Mouse (Mus musculus): ENCODE results near the gene Akap2. TPM values are rescaled to one million over a fixed set of nuclear protein-coding genes. Genes with fewer than 3 reads are reported as not detected.

Akap2 gene
- polyA plus RNA-seq, 1 experiment from 2014 or later: 28.2 TPM

- H3K27ac ChIP-seq (ENCODE audit: low read depth): no peak overlapping the region
- H3K9me3 ChIP-seq (ENCODE audit: control insufficient read depth, low read length): no peaks in the 10 kb centered on the region
- WGBS: 71% methylated on average over 11 of the region's 11 CpGs
- H3K27me3 ChIP-seq (replicated peaks; ENCODE audit: control insufficient read depth, insufficient read depth, low read length): peaks cover 17% of the 10 kb centered on the region
- H3K4me2 ChIP-seq (ENCODE audit: low read length): no peak overlapping the region
- ATAC-seq (replicated peaks; ENCODE audit: low FRiP score, low TSS enrichment, low read depth): no peak
- H3K4me1 ChIP-seq (replicated peaks; ENCODE audit: control insufficient read depth, insufficient read depth, low read length): peaks cover 19% of the 10 kb centered on the region
- DNase-seq (ENCODE audit: low spot score): no peak
- no peak overlapping the region for H3K4me3 ChIP-seq (ENCODE audit: low read depth, low read length)
- no peaks in the 10 kb centered on the region for H3K36me3 ChIP-seq (ENCODE audit: control insufficient read depth, insufficient read depth, low read length)
- H3K9ac ChIP-seq (ENCODE audit: low read length): no peak overlapping the region
These were observed 66.6 kb downstream of the Akap2 start for GRCm38 (mm10) chr4:57783853-57784600.

- Histone ChIP-seq H3K4me1 (replicated peaks; ENCODE audit: control insufficient read depth, insufficient read depth, low read length) (0 out of 2 replicates have a peak, but pooled peaks cover 6% of the 10 kb centered on the region), H3K9me3 (ENCODE audit: control insufficient read depth, low read length) (no peaks in the 10 kb centered on the region), H3K27ac (ENCODE audit: low read depth) (no peak overlapping the region), H3K9ac (ENCODE audit: low read length) (no peak overlapping the region), H3K4me3 (ENCODE audit: low read depth, low read length) (no peak overlapping the region), H3K4me2 (ENCODE audit: low read length) (no peak overlapping the region), H3K36me3 (ENCODE audit: control insufficient read depth, insufficient read depth, low read length) (no peaks in the 10 kb centered on the region), H3K27me3 (replicated peaks; ENCODE audit: control insufficient read depth, insufficient read depth, low read length) (no peaks in the 10 kb centered on the region; the same call in 1 of the 2 replicates)
- WGBS: 64% methylated on average over 5 of the region's 5 CpGs
- ATAC-seq (replicated peaks; ENCODE audit: low FRiP score, low TSS enrichment, low read depth) (no peak), DNase-seq (ENCODE audit: low spot score) (no peak)
These were observed 71.3 kb downstream of the Akap2 start for GRCm38 (mm10) chr4:57788709-57789108.

GRCm38 (mm10) chr4:57789118-57789517 is 71.7 kb downstream of the Akap2 start:
- H3K4me1 ChIP-seq (replicated peaks; ENCODE audit: control insufficient read depth, insufficient read depth, low read length): peaks cover 3% of the 10 kb centered on the region; the same call in 1 of the 2 replicates
- H3K9me3 ChIP-seq (ENCODE audit: control insufficient read depth, low read length): no peaks in the 10 kb centered on the region
- H3K4me2 ChIP-seq (ENCODE audit: low read length): no peak overlapping the region
- H3K36me3 ChIP-seq (ENCODE audit: control insufficient read depth, insufficient read depth, low read length): no peaks in the 10 kb centered on the region
- ATAC-seq (replicated peaks; ENCODE audit: low FRiP score, low TSS enrichment, low read depth) (no peak), DNase-seq (ENCODE audit: low spot score) (no peak)
- H3K27ac ChIP-seq (ENCODE audit: low read depth): no peak overlapping the region
- H3K9ac ChIP-seq (ENCODE audit: low read length): no peak overlapping the region
- no peaks in the 10 kb centered on the region; the same call in 1 of the 2 replicates for H3K27me3 ChIP-seq (replicated peaks; ENCODE audit: control insufficient read depth, insufficient read depth, low read length)
- no peak overlapping the region for H3K4me3 ChIP-seq (ENCODE audit: low read depth, low read length)

- no peaks in the 10 kb centered on the region for H3K36me3 ChIP-seq (ENCODE audit: control insufficient read depth, insufficient read depth, low read length)
- no peaks in the 10 kb centered on the region for H3K9me3 ChIP-seq (ENCODE audit: control insufficient read depth, low read length)
- ATAC-seq (replicated peaks; ENCODE audit: low FRiP score, low TSS enrichment, low read depth) (no peak), DNase-seq (ENCODE audit: low spot score) (no peak)
- H3K9ac ChIP-seq (ENCODE audit: low read length): no peak overlapping the region
- no peak overlapping the region for H3K4me2 ChIP-seq (ENCODE audit: low read length)
- 52% methylated on average over 8 of the region's 8 CpGs for WGBS
- no peaks in the 10 kb centered on the region for H3K27me3 ChIP-seq (replicated peaks; ENCODE audit: control insufficient read depth, insufficient read depth, low read length)
- H3K4me1 ChIP-seq (replicated peaks; ENCODE audit: control insufficient read depth, insufficient read depth, low read length): peaks cover 7% of the 10 kb centered on the region
- H3K27ac ChIP-seq (ENCODE audit: low read depth): no peak overlapping the region
- H3K4me3 ChIP-seq (ENCODE audit: low read depth, low read length): no peak overlapping the region
These were observed 76.5 kb downstream of the Akap2 start for GRCm38 (mm10) chr4:57793989-57794388.

- WGBS: 19% methylated on average over 3 of the region's 3 CpGs
- Histone ChIP-seq H3K9ac (ENCODE audit: low read length) (no peak overlapping the region), H3K4me2 (ENCODE audit: low read length) (no peak overlapping the region), H3K9me3 (ENCODE audit: control insufficient read depth, low read length) (no peaks in the 10 kb centered on the region), H3K4me3 (ENCODE audit: low read depth, low read length) (no peak overlapping the region), H3K36me3 (ENCODE audit: control insufficient read depth, insufficient read depth, low read length) (no peaks in the 10 kb centered on the region), H3K27me3 (replicated peaks; ENCODE audit: control insufficient read depth, insufficient read depth, low read length) (no peaks in the 10 kb centered on the region), H3K4me1 (replicated peaks; ENCODE audit: control insufficient read depth, insufficient read depth, low read length) (peaks cover 7% of the 10 kb centered on the region), H3K27ac (ENCODE audit: low read depth) (no peak overlapping the region)
- ATAC-seq (replicated peaks; ENCODE audit: low FRiP score, low TSS enrichment, low read depth) (no peak), DNase-seq (ENCODE audit: low spot score) (no peak)
These were observed 77.1 kb downstream of the Akap2 start for GRCm38 (mm10) chr4:57794547-57794946.

- H3K4me3 ChIP-seq (ENCODE audit: low read depth, low read length): no peak overlapping the region
- H3K36me3 ChIP-seq (ENCODE audit: control insufficient read depth, insufficient read depth, low read length): no peaks in the 10 kb centered on the region
- no peak for ATAC-seq (replicated peaks; ENCODE audit: low FRiP score, low TSS enrichment, low read depth)
- no peak overlapping the region for H3K27ac ChIP-seq (ENCODE audit: low read depth)
- no peaks in the 10 kb centered on the region for H3K27me3 ChIP-seq (replicated peaks; ENCODE audit: control insufficient read depth, insufficient read depth, low read length)
- H3K9me3 ChIP-seq (ENCODE audit: control insufficient read depth, low read length): no peaks in the 10 kb centered on the region
- H3K9ac ChIP-seq (ENCODE audit: low read length): no peak overlapping the region
- no peak overlapping the region for H3K4me2 ChIP-seq (ENCODE audit: low read length)
- peaks cover 7% of the 10 kb centered on the region for H3K4me1 ChIP-seq (replicated peaks; ENCODE audit: control insufficient read depth, insufficient read depth, low read length)
- 54% methylated on average over 9 of the region's 9 CpGs for WGBS
- no peak for DNase-seq (ENCODE audit: low spot score)
These were observed 80.3 kb downstream of the Akap2 start for GRCm38 (mm10) chr4:57797548-57798285.

DNA sequence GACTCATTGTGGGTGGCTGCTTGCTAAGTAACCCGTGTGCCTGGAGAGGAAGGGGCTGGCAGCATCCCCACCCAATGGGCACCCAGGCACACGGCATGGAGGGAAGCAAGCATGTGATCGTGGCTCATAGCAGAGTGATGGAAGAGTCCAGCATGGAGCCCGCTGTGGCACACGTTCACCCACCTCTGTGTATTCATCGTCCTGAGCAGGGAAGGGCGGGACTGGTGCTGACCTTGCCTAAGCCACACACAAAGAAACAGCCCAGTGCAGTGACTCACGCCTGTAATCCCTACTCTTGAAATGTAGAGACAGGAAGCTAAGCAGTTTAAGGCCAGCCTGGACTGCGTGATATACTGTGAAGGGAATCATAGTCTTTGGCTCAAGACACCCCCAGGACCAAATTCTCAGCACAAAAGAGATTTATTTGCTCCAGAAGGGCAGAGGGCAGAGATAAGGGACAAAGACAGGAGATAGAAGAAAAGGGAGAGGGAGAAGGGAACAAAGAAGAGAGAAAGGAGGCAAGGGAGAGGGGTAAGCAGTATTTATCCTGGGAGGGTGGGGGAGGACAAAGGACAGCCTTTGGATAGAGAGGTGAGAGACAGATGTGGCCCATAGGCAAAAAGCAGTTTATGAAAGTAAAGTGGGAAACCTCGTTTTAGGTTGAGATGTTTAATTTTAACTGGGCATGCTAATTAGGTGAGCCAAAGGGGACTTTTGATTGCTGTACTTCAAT is 81.0 kb downstream of the Akap2 start:
- WGBS: 35% methylated on average over 10 of the region's 10 CpGs
- no peaks in the 10 kb centered on the region for H3K9me3 ChIP-seq (ENCODE audit: control insufficient read depth, low read length)
- H3K4me1 ChIP-seq (replicated peaks; ENCODE audit: control insufficient read depth, insufficient read depth, low read length): peaks cover 7% of the 10 kb centered on the region
- no peak overlapping the region for H3K4me3 ChIP-seq (ENCODE audit: low read depth, low read length)
- ATAC-seq (replicated peaks; ENCODE audit: low FRiP score, low TSS enrichment, low read depth): peak; percentile 88
- H3K27ac ChIP-seq (ENCODE audit: low read depth): 0 out of 2 replicates have a peak overlapping the region, but pooled peaks have one; percentile 40
- H3K27me3 ChIP-seq (replicated peaks; ENCODE audit: control insufficient read depth, insufficient read depth, low read length): no peaks in the 10 kb centered on the region
- no peak for DNase-seq (ENCODE audit: low spot score)
- H3K36me3 ChIP-seq (ENCODE audit: control insufficient read depth, insufficient read depth, low read length): no peaks in the 10 kb centered on the region
- no peak overlapping the region for H3K9ac ChIP-seq (ENCODE audit: low read length)
- H3K4me2 ChIP-seq (ENCODE audit: low read length): no peak overlapping the region

DNA sequence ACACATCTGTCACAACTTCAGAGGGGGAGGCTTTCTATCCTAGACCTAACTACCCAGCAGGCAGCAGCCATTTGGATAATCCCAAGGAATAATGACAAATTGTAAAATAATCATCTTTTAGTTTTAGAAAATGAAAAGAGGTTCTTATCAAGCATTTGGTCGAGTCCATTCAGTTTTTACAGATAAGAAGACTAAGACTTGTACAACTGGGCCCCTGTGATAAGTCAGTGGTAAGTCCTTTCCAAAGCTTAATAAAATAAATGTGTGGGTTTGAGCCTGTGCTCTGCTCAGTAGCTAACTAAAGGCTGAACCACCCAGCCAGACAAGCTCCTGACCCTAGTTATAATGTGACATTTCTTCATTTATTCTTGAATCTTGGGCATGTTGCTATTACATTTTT is 81.8 kb downstream of the Akap2 start:
- H3K4me1 ChIP-seq (replicated peaks; ENCODE audit: control insufficient read depth, insufficient read depth, low read length): peaks cover 7% of the 10 kb centered on the region
- ATAC-seq (replicated peaks; ENCODE audit: low FRiP score, low TSS enrichment, low read depth) (no peak), DNase-seq (ENCODE audit: low spot score) (no peak)
- no peaks in the 10 kb centered on the region for H3K9me3 ChIP-seq (ENCODE audit: control insufficient read depth, low read length)
- H3K4me2 ChIP-seq (ENCODE audit: low read length): no peak overlapping the region
- H3K27ac ChIP-seq (ENCODE audit: low read depth): no peak overlapping the region
- H3K9ac ChIP-seq (ENCODE audit: low read length): no peak overlapping the region
- WGBS: 53% methylated on average over 1 of the region's 1 CpGs
- no peak overlapping the region for H3K4me3 ChIP-seq (ENCODE audit: low read depth, low read length)
- H3K27me3 ChIP-seq (replicated peaks; ENCODE audit: control insufficient read depth, insufficient read depth, low read length): no peaks in the 10 kb centered on the region
- H3K36me3 ChIP-seq (ENCODE audit: control insufficient read depth, insufficient read depth, low read length): no peaks in the 10 kb centered on the region

Data from intestine, embryonic 14.5 days (tissue).